Mouse (Mus musculus) E14TG2a.4 (cell line): ENCODE data around the gene Rassf8.

ENCODE experiments used
- H3K27me3 ChIP-seq: 2 replicates; pipeline ENCODE4 v1.6.1; 2014; ENCODE audit warnings: low read length, control low read depth; ENCODE audit not compliant: insufficient read depth
- H3K36me3 ChIP-seq: 2 replicates; pipeline ENCODE4 v1.6.1; 2014; ENCODE audit warnings: low read length, control low read depth; ENCODE audit not compliant: insufficient read depth
- H3K4me1 ChIP-seq: replicated peaks from 2 replicates; pipeline ENCODE4 v1.6.1; 2014; ENCODE audit warnings: low read depth, low read length, control low read depth
- H3K4me3 ChIP-seq: replicated peaks from 2 replicates; pipeline ENCODE4 v1.5.1; 2014; ENCODE audit warnings: mild to moderate bottlenecking, low read length
- H3K9me3 ChIP-seq: 2 replicates; pipeline ENCODE4 v1.6.1; 2014; ENCODE audit warnings: low read length, control low read depth
- CTCF ChIP-seq: conservative IDR thresholded peaks from 2 replicates; pipeline ENCODE4 v1.5.1; 2014; ENCODE audit warnings: low read length
- NANOG ChIP-seq: IDR thresholded peaks from 2 replicates; pipeline ENCODE4 v1.6.1; 2014; ENCODE audit warnings: borderline replicate concordance, low read length, mixed read lengths
- POU5F1 ChIP-seq: IDR thresholded peaks from 2 replicates; pipeline ENCODE4 v1.6.1; 2014; ENCODE audit warnings: low read length, borderline replicate concordance

Gene Rassf8

DNA sequence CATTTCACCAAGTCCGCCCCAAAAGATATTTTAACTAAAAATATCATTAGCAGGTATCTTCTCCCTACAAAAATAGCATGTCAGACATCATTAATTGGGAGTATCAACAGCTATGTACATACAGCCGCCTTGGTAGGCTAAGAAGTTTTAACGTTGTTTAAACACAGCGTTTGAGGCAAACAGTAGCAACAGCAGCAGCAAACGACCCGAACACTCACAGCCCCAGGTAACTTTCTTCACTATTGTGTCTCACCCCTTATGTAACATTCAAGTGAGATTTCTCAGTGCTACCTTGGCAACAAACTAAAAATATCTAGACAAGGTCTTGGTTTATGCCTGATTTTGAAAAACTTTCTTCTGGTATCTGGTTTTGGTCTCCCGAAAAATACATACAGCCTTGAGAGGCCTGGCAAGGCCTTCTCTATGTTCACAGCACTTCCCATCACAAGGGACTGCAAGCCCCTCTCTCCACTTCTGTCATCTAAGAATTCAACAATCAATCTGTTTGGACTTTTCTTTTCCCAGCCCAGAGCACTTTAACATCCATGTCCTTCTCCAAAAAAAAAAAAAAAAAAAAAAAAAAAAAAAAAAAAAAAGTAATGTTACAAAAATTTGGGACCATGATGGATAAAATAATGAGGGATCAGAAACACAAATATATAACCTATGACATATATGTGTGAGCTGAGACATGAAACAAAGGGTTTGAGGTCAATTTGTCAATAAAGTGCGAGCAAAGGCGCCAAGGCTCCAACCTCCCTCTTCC, 115.1 kb downstream of the Rassf8 start:
- Histone ChIP-seq H3K4me3 (no peak overlapping the region), H3K36me3 (no peaks in the 10 kb centered on the region), H3K9me3 (no peaks in the 10 kb centered on the region), H3K4me1 (peaks cover 31% of the 10 kb centered on the region), H3K27me3 (peaks cover 77% of the 10 kb centered on the region)
- TF ChIP-seq CTCF (no peak), NANOG (no peak)

DNA sequence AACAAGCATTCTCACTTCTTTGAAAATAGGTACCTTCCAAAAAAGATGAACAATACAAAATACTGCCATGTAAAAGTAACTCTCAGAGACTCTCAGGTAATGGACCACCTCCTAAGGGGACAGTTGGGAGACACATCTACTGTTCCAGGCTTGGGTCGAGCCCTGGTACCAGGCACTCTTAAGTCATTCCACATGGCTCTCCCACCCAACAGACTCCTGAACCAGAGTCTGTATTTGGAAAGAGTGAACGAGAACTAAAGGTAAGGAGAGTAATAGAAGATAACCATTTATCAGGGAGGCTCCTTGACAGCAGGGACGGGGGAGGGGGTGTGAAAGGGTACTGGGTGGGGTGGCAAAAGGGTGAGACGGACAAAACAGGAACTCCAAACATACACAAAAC, 115.8 kb downstream of the Rassf8 start:
- Histone ChIP-seq H3K4me3 (peak overlapping the region; percentile 79), H3K4me1 (peaks cover 32% of the 10 kb centered on the region), H3K36me3 (no peaks in the 10 kb centered on the region), H3K9me3 (no peaks in the 10 kb centered on the region), H3K27me3 (peaks cover 80% of the 10 kb centered on the region)
- TF ChIP-seq CTCF (no peak), NANOG (no peak), POU5F1 (no peak)

DNA sequence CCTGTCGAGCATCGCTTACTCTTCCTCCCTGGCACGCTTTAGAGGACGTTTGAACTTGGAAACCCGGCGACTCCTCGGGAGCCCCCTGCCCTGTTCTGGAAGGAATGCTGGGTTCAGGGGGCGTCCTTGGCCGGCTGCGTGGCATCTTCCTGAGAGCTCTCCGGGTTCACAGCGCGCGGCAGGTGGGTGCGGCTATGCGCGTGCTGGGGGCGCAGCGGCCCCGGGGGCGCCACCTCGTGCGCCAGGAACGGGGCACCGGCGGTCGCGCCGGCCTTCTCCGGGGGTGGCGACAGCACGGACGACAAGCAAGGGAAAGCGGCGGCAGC, 116.2 kb downstream of the Rassf8 start:
- H3K9me3 ChIP-seq: no peaks in the 10 kb centered on the region
- TF ChIP-seq NANOG: no peak
- TF ChIP-seq CTCF: no peak
- no peak for TF ChIP-seq POU5F1
- H3K4me3 ChIP-seq: peak overlapping the region; percentile 79
- H3K27me3 ChIP-seq: peaks cover 80% of the 10 kb centered on the region
- H3K4me1 ChIP-seq: peaks cover 32% of the 10 kb centered on the region
- H3K36me3 ChIP-seq: no peaks in the 10 kb centered on the region

DNA sequence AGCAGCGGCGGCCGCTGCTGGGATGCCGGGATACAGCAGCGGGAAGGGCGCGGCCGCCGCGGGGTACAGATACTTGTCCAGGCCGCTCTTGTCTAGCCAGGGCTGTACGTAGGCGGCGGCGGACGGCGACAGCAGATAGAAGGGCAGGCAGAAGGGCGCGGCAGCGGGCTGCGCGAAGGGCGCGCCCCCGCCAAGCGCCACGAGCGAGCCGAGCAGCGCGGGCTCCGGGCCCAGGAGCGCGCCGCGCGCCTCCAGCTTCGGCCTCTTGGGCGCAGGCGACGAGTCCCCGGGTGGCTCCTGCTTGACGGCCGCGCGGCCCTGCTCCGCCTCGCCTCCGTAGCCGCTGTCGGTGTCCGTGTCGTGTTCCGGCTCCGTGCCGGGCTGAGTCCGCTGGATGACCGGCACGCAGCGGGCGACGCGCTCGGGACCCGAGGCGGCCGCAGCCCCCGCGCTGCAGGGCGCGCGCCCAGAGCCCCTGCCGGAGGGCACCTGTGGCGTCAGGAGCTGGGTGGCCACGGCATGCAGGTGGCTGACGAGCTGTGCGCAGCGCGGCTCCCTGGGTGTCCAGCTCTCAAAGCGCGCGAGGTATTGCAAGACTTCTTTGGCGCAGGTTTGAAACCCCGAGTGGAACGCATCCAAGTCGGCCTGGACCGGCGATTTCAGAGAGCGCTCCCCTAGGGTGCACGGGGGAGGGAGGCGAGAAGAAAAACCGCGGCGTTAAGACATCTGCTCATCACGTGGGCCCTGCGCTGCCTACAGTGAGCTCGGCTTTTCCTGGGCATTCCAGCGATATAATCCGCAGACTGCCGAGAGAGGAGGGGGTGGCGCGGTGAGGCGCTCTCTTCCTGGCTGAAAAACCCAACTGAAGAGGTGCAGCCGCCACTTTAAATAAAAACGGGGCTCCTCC, 116.8 kb downstream of the Rassf8 start:
- no peaks in the 10 kb centered on the region for H3K9me3 ChIP-seq
- no peaks in the 10 kb centered on the region for H3K36me3 ChIP-seq
- H3K27me3 ChIP-seq: peaks cover 82% of the 10 kb centered on the region
- TF ChIP-seq POU5F1: no peak
- no peak for TF ChIP-seq NANOG
- TF ChIP-seq CTCF: no peak
- H3K4me1 ChIP-seq: peaks cover 32% of the 10 kb centered on the region
- peak overlapping the region; percentile 79 for H3K4me3 ChIP-seq

DNA sequence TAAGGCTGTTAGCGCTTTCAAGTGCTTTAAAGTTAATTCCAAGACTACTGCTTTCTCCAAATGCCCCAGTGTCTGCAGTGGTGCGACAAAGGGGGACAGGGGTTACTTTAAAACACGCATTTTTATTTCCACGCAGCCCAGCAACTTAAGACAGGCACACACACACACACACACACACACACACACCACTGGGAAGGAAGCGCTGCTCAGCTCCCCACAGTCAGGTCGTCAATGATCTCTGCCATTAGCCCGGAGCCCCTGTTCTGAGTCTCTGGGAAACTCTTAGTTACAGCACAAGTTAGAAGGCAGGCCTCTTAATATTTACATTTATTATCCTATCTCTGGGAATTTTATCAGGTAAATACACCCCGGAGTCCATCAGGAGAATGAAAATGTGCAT, 117.6 kb downstream of the Rassf8 start:
- Histone ChIP-seq H3K36me3 (no peaks in the 10 kb centered on the region), H3K27me3 (peaks cover 88% of the 10 kb centered on the region), H3K4me3 (peak overlapping the region; percentile 79), H3K4me1 (peaks cover 32% of the 10 kb centered on the region), H3K9me3 (no peaks in the 10 kb centered on the region)
- TF ChIP-seq POU5F1: no peak
- no peak for TF ChIP-seq NANOG
- no peak for TF ChIP-seq CTCF

DNA sequence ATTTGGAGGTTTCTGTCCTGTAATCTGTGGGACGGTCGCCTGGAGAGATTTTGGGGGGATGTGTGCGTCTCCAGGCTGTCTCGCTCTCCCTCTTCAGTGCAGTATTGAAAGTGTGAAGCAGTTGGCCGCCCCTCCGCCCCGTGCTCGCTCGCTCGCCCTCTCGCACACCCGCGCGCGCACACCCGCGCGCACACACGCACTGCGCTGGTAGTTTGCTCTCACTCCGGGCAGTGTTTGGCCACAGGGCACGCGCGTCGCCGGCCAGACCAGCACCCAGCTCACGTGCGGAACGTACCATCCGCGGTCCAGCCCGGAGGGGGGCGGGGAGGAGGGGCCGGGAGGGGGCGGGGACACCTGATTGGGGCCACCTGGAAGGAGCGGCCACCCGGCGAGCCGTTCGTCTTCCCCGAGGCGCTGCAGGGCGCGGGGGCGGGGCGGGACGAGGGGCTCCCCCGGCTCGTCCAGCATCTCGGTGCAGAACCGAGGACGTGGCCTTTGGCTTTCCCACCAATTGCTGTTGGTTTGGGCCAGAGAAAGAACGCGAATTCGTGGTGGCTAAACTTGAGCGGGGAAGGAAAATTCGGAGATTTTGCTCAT, 118.8 kb downstream of the Rassf8 start, which contains the start of gene Bhlhe41:
TSS of gene Bhlhe41 (minus strand) at position 270 of the 597 bp plus-strand sequence.
- peak within 1 kb of the TSS; percentile 75 for H3K4me3 ChIP-seq
- no peaks in the 10 kb centered on the region for H3K9me3 ChIP-seq
- no peaks in the 10 kb centered on the region for H3K36me3 ChIP-seq
- peaks cover 94% of the 10 kb centered on the region for H3K27me3 ChIP-seq
- no peak for TF ChIP-seq CTCF
- TF ChIP-seq POU5F1: no peak
- TF ChIP-seq NANOG: no peak
- peaks cover 32% of the 10 kb centered on the region for H3K4me1 ChIP-seq

DNA sequence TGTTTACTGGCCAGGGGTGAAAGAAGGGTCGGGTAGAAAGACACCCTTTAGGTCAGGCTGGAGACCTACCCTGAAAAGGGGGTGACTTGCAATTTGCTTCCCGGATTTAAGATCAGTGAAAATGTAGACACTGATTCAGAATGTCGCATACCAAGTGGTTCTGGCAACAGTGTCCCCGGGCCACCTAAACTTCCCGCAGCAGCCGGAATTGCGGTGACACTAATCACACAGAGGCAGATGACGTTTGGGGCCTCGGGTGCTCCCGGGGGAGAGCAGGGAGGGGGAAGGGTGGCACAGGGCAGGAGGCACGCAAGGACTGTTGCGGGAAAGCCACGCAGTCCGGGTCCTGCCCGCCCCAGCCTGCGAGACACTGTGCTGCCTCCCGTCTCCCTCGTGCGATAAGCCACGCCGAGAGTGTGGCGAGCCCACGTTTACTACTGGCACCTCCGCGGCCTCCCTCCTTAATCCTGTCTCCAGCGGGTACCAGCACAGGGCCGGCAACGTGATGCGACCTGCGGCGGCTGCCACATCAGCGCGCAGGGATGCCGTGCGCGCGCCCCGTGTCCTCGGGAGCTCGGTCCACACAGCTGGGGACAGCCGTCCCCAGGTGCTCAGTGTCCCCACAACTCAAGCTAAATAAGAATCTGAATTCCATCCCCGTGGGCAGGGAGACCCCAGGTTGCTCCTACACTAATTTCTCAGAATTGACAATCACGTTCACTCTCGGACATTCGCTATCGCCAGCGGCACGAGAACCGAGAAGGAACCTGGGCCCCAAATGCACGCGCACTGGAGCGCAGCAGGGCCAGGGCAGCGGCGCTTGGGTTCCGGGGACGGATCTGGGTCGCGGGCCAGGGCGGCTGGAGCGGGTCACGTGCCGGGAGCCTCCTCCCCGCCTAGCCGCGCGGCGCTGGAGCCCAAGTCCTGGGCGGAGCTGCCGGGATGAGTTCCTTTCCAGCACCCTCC, 119.6 kb downstream of the Rassf8 start:
- Histone ChIP-seq H3K4me1 (peaks cover 32% of the 10 kb centered on the region), H3K27me3 (peaks cover 93% of the 10 kb centered on the region), H3K9me3 (no peaks in the 10 kb centered on the region), H3K4me3 (peak overlapping the region; percentile 75), H3K36me3 (no peaks in the 10 kb centered on the region)
- TF ChIP-seq POU5F1 (no peak), NANOG (no peak), CTCF (no peak)
